Comparison of ENCODE assay signal across 8 mouse cellular contexts in the genomic region with DNA sequence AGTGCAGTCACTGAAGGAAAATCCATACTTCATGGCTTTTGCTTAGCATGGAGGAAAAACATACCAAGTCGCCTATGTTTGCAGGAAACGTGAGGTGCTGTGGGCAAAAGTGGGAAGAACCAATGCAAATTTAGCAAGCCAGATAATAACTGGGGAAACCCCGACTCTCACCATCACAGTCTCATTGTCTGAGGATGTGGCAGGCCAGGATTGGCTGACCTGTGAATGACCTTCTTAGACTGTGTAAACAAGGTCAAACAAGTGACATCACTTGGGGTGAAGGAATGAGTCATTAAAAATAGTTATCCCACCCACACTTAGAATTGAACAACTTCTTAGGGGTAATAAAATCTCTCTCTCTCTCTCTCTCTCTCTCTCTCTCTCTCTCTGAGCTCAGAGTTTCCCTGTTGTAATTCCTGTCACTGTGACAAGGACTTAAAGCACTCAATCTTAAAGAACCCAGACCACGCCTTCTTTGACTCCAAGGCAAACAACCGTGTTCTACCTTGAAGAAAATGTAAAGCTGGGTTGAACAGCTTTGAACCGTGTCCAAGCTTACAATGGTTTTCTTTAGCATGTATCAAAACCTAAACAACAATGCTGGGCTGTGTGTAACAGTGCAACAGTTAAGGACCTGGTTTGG.
DNase-seq lines count a peak whose midpoint lies in the region; ATAC-seq and TF ChIP-seq lines count a peak whose summit lies in the region.
"Had no signal": no experiment of that assay in that cellular context is flagged by ENCODE, and none has a peak within 500 bp of the region (broad histone marks: within the 10 kb centered on the region; RNA-seq: fewer than 3 reads in every experiment).

No protein-coding gene starts in this region.

- H3K27ac ChIP-seq in limb, embryonic 14.5 days (replicated peaks; ENCODE audit: low read depth, low read length): 0 out of 2 replicates have a peak overlapping the region, but pooled peaks have one; percentile 26
- no peak overlapping the region for H3K27ac ChIP-seq in forebrain, embryonic 12.5 days

- peaks cover 12% of the 10 kb centered on the region for H3K4me1 ChIP-seq in limb, embryonic 14.5 days (ENCODE audit: control insufficient read depth, insufficient read depth, low read length)
- H3K4me1 ChIP-seq in forebrain, embryonic 12.5 days: no peaks in the 10 kb centered on the region

- H3K9me3 ChIP-seq in limb, embryonic 14.5 days (ENCODE audit: control insufficient read depth, low read length): 0 out of 2 replicates have a peak, but pooled peaks cover 7% of the 10 kb centered on the region
- no peaks in the 10 kb centered on the region for H3K9me3 ChIP-seq in forebrain, embryonic 12.5 days

- no peaks in the 10 kb centered on the region for H3K36me3 ChIP-seq in limb, embryonic 14.5 days (ENCODE audit: control insufficient read depth, insufficient read depth, low read length)
- no peaks in the 10 kb centered on the region for H3K36me3 ChIP-seq in forebrain, embryonic 12.5 days (replicated peaks)

- 61% methylated on average over 6 of the region's 6 CpGs for WGBS in limb, embryonic 14.5 days
- 59% methylated on average over 6 of the region's 6 CpGs for WGBS in forebrain, embryonic 12.5 days

- H3K4me3 ChIP-seq in limb, embryonic 14.5 days (replicated peaks; ENCODE audit: low read length): no peak overlapping the region
- H3K4me3 ChIP-seq in forebrain, embryonic 12.5 days (replicated peaks): no peak overlapping the region

- no peaks in the 10 kb centered on the region for H3K27me3 ChIP-seq in limb, embryonic 14.5 days (ENCODE audit: control insufficient read depth, insufficient read depth, low read length)
- no peaks in the 10 kb centered on the region for H3K27me3 ChIP-seq in forebrain, embryonic 12.5 days

- no peak for ATAC-seq in limb, embryonic 14.5 days (ENCODE audit: low FRiP score, low read depth)
- ATAC-seq in forebrain, embryonic 12.5 days (ENCODE audit: low FRiP score): no peak

- no peak overlapping the region for H3K4me2 ChIP-seq in limb, embryonic 14.5 days (replicated peaks; ENCODE audit: low read depth, low read length, severe bottlenecking)
- H3K4me2 ChIP-seq in forebrain, embryonic 12.5 days: no peak overlapping the region

- no peak for TF ChIP-seq POLR2A in limb, embryonic 14.5 days (IDR thresholded peaks at IDR 0.05; ENCODE audit: borderline replicate concordance, extremely low read depth, insufficient read depth, insufficient read length)

- no peak overlapping the region for H3K9ac ChIP-seq in limb, embryonic 14.5 days (ENCODE audit: low read depth, low read length, severe bottlenecking)
- no peak overlapping the region for H3K9ac ChIP-seq in forebrain, embryonic 12.5 days

- DNase-seq in spleen, postnatal 36 days (ENCODE audit: low spot score in 2 of 2): peak; percentile 37 to 48
- no peak for DNase-seq in spleen, postnatal 10 days (ENCODE audit: low spot score in 2 of 2)
- DNase-seq in adrenal gland, postnatal 14 days: peak; percentile 69
- DNase-seq in limb, embryonic 14.5 days (ENCODE audit: low spot score): peak; percentile 18
- DNase-seq in thymus, postnatal 36 days: no peak
- DNase-seq in cerebellum, adult 9-11 months: no peak
- DNase-seq: right cerebral cortex, postnatal 4 days had no signal

Comparison
In these comparisons a context has a peak if more than half of its experiments do, and no peak if none do; other contexts are left out.
1. DNase-seq: peak in spleen, postnatal 36 days (2 of 2), adrenal gland, postnatal 14 days (single experiment) and limb, embryonic 14.5 days (single experiment); none in spleen, postnatal 10 days (0 of 2), thymus, postnatal 36 days (0 of 2) and cerebellum, adult 9-11 months (single experiment).